Mouse (Mus musculus) cerebellum, adult 2 months (tissue): ENCODE results near the gene Gm45808.

Experiments used
- CTCF ChIP-seq: fragments of 200-500 bp; IDR thresholded peaks from 2 replicates; pipeline ENCODE4 v1.5.1; 2011; ENCODE audit warnings: low read depth, mild to moderate bottlenecking, control low read depth, low read length, moderate library complexity, borderline replicate concordance; ENCODE audit not compliant: insufficient read depth
- POLR2A ChIP-seq: fragments of 200-500 bp; IDR thresholded peaks from 2 replicates; pipeline ENCODE4 v1.6.1; 2011; ENCODE audit warnings: low read length, control low read depth, borderline replicate concordance; ENCODE audit not compliant: insufficient read depth

DNA sequence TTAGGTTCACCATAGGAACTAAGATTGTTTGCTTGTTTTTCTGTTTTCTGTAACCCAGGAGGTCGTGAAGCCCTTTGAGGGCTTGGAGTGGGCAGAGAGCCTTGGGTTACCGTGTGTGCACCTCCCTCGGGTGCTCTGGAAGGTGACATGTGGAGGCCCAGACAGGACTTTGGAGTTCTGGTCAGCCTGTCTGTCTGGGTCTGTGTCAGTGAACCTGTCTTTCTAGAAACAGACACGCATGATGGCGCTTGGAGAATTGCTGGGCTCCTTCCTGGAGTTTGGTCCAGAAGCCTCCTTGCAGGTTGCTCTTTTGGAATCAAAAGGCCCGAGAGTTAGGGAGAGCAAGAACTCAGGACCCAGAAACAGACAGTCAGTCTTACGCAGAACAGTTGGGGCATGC is 26.2 kb downstream of the Gm45808 start:
- TF ChIP-seq CTCF, result no peak
- no peak for TF ChIP-seq POLR2A
